Mouse (Mus musculus): ENCODE measurements at regions not wholly inside any gene's neighbourhood (a gene's known extent, or its start where the extent isn't known, plus 50 kb on each side); places are given as distances from the start of the nearest gene placed in this dataset.
"Not testable (repeated sequence)": the region's sequence is repeated elsewhere in the genome, so short reads cannot be mapped to it uniquely, and the experiment has no call there.

GRCm38 (mm10) chr8:39833251-39833650 is 841.6 kb upstream of the Adam24 start:
- intact Hi-C loops (cut with DNase I): no loop called here
- no peak for DNase-seq

DNA sequence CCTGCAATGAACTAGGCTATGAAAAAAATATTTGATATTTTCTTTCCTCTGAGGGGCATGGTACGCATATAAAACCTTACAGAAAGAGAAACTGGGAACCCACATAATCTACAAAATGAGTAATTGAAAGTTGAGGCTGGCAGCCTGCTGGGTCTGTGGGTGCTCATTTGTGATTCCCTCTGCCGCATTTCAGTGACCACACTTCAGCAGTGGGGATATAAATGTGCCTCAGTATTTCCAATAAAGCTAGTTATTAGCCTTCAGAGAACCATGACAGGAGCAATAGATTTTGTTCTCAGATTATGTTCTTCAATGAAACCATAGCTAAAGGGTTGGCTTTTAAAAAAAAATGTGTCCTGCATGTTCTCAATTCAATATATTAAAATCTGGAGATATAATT is 828.0 kb upstream of the Adam24 start:
- DNase-seq: no peak
- intact Hi-C loops (cut with DNase I): no loop called here

GRCm38 (mm10) chr8:39862544-39862943 is 812.3 kb upstream of the Adam24 start:
- DNase-seq: no peak
- intact Hi-C loops (cut with DNase I): no loop called here

- intact Hi-C loops (cut with DNase I): no loop called here
- no peak for DNase-seq
These were observed 772.6 kb upstream of the Adam24 start for GRCm38 (mm10) chr8:39902251-39902650.

DNA sequence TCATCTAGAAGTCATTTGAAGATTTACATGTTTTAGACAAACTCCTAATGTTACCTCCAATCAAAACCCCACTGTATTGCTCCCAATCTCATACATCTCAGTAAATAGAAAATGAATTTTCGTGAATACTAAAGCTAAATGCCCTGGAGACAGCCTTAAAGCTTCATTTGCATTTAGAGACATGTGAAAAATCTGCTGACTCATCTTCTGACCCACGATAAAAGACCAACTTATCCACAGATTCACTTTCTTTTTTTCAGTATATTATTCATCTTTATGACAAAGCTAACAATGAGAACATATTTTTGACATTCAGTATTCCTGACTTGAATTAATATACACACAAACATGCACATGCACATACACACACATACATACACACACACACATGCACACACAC is 762.0 kb upstream of the Adam24 start:
- intact Hi-C loops (cut with DNase I): no loop called here
- DNase-seq: no peak

DNA sequence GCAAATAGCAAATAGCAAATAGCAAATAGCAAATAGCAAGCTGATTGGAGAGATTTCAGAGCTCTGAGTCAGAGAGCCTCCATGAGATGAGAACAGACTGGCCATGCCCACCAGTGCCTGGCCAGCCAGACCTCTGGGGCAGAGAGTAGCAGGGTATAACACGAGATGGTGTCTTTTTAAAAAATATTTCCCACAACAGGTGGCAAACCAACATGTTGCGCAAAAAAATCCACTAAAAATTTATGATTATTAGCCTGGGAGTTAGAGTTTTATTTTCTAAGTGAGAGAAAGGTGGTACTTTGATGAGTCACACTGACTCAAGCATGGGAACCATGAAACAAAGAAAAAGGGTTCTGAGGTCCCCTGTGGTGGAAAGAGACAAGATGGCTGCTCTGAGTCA is 753.5 kb upstream of the Adam24 start:
- intact Hi-C loops (cut with DNase I): no loop called here
- DNase-seq: no peak

GRCm38 (mm10) chr8:39923741-39924140 is 751.1 kb upstream of the Adam24 start:
- intact Hi-C loops (cut with DNase I): no loop called here
- DNase-seq: no peak

DNA sequence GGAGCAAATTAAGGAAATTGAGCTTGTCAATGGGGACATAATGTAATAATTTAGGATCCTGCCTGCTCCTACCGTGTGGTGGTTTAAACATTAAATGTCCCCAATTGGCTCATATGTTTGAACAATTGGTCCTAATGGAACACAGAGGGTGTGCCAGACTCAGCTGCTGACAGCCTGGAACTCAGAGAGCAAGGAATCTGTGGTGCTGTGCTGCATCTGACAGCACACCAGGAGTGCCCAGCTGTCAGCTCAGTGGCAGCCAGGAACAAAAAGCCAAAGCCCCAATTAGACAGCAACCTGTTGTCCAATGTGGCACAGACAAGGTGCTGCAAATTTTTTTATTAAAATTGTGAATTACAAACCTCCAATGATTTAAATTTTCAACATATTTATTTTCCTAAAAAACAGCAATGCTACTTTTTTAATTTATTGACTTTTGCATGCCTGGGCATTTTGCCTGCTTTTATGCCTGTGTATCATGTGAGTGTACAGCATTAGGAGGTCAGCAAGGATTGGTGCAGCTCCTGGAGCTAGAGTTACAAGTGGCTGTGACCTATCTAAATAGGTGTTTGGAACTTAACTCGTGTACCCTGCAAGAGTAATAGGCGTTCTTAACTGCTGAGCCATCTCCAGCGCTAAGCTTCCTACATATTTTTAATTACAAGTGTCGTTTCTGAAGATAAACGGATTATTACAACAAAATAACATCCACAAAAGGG is 724.5 kb upstream of the Adam24 start:
- intact Hi-C loops (cut with DNase I): no loop called here
- no peak for DNase-seq

GRCm38 (mm10) chr8:39954497-39954896 is 720.4 kb upstream of the Adam24 start:
- intact Hi-C loops (cut with DNase I): no loop called here
- no peak for DNase-seq

DNA sequence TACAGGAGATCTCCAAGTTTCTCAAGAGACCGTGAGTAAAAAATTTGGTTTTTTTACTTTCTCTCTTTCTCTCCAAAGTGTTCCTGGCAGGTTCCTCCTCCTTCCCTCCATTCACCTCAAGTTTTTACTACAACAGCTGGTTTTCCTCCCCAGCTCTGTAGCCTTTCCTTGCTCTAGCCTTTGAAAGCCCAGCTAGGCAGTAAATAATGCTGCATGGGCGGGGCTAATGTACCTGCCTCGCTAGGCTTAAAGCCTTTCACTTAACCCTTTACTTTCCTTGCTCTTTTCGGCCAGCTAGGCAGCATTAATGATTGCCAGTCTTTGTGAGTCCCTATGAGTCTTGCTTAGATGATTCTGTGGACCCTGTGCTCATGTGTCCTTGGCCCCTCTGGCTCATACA is 720.0 kb upstream of the Adam24 start:
- no peak for DNase-seq
- intact Hi-C loops (cut with DNase I): no loop called here

GRCm38 (mm10) chr8:40005207-40005837 is 669.6 kb upstream of the Adam24 start:
- intact Hi-C loops (cut with DNase I): no loop called here
- peak; percentile 10 to 39 for DNase-seq

GRCm38 (mm10) chr8:40019281-40019943 is 655.5 kb upstream of the Adam24 start:
- no peak for DNase-seq
- intact Hi-C loops (cut with DNase I): no loop called here

GRCm38 (mm10) chr8:40064145-40064544 is 610.7 kb upstream of the Adam24 start:
- intact Hi-C loops (cut with DNase I): no loop called here
- no peak for DNase-seq

GRCm38 (mm10) chr8:40071131-40071530 is 603.7 kb upstream of the Adam24 start:
- intact Hi-C loops (cut with DNase I): no loop called here
- DNase-seq: no peak

DNA sequence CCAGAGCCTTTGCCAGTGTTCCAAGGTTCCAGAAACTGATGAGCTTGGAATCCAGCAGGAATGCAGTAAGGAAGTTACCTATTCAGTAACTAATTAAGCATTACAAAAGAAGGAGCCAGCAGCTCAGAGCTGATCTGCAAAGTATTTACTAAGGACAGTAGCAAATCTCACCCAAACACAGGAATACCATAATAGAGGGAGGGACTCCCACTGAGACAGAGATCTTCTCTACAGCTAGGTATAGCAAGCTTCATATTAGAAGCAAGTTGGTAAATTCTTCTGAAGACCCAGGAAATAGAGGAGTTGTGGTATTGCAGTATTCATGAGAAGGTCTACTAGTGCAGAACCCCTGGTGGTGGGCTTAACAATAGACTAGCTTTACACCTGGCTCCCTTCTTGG is 593.9 kb upstream of the Adam24 start:
- intact Hi-C loops (cut with DNase I): not testable (repeated sequence)

GRCm38 (mm10) chr8:40084129-40084528 is 590.7 kb upstream of the Adam24 start:
- intact Hi-C loops (cut with DNase I): no loop called here
- DNase-seq: no peak

More for the DNA sequence above, 593.9 kb upstream of the Adam24 start:
- not testable (repeated sequence) for DNase-seq

GRCm38 (mm10) chr8:40089377-40089776 is 585.5 kb upstream of the Adam24 start:
- no peak for DNase-seq
- intact Hi-C loops (cut with DNase I): no loop called here

GRCm38 (mm10) chr8:40124402-40124801 is 550.5 kb upstream of the Adam24 start:
- intact Hi-C loops (cut with DNase I): no loop called here
- peak; percentile 2 to 8 for DNase-seq

- DNase-seq: peak in 1 of 2 experiments; percentile 1
- intact Hi-C loops (cut with DNase I): no loop called here
These were observed 547.7 kb upstream of the Adam24 start for GRCm38 (mm10) chr8:40127141-40127540.

DNA sequence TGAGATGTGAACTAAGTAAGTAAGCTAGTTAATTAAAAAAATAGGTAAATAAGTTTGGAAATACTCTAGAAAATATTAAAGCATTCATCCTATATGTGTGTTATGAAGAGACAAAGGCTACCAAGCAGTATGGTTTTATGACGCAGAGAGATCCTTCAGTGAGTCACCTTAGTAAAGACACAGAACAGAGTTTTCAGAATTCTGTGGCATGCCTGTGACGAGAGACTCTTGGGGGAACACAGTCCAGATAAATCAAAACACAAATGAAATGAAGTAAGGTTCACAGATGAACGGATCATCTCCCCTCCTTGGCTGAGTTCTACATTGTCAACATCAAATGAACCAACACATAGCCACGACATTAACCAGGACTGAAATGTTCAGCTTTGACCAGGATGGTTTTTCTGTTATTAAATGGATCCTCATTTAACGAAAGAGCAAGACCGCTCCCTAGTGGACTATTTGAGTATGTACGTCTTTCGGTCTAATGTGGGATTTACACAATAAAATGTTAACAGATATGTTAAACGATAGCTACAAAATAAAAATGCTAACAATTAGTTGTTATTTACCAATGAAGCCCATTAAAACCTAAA is 542.1 kb upstream of the Adam24 start:
- intact Hi-C loops (cut with DNase I): loop anchor here (10.0 kb wide), 2 partner anchors 548 to 638 kb away; no protein-coding TSS in a partner anchor
- peak; percentile 17 to 48 for DNase-seq
